25 mouse cellular contexts compared by ENCODE assay signal in the genomic region with DNA sequence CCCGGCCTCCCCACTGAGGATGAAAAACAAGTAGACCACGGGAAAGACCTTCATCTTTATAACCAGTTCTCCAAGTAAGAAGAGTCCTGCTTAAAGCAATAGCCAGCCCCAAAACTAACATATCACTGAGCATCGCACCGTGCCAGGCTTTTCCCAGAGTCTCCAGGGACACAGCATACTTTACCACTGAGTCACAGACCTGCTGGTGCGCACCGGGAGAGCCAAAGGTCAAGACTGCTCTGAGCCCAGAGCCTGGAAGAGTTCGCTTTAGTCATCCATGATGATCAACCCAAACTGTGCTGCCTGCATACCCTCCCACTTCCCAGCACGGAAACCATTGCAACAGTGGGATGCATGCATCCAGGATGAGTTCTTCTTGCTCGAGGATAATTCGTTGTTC. TPM values are rescaled to one million over a fixed set of nuclear protein-coding genes. Genes with fewer than 3 reads are reported as not detected.
"Had no signal": no experiment of that assay in that cellular context is flagged by ENCODE, and none has a peak within 500 bp of the region (broad histone marks: within the 10 kb centered on the region; RNA-seq: fewer than 3 reads in every experiment).

No protein-coding gene starts in this region.

- H3K9me3 ChIP-seq: limb, embryonic 13.5 days; liver, embryonic 15.5 days; neural tube, embryonic 12.5 days had no signal

- H3K36me3 ChIP-seq: limb, embryonic 13.5 days; liver, embryonic 15.5 days; neural tube, embryonic 12.5 days had no signal

- H3K9ac ChIP-seq: limb, embryonic 13.5 days; liver, embryonic 15.5 days; neural tube, embryonic 12.5 days had no signal

- ATAC-seq: lung, postnatal 0 days had no signal

- H3K4me1 ChIP-seq: limb, embryonic 13.5 days; liver, embryonic 15.5 days; neural tube, embryonic 12.5 days had no signal

- H3K4me3 ChIP-seq: layer of hippocampus, adult 2 months; limb, embryonic 13.5 days; liver, embryonic 15.5 days; neural tube, embryonic 12.5 days had no signal

- DNase-seq: kidney, adult 9 months; kidney, postnatal 10 days; kidney, postnatal 4 days; lung, adult 2 months; lung, postnatal 36 days; midbrain, embryonic 14.5 days; retina, postnatal 1 day; right cerebral cortex, postnatal 4 days; spleen, adult 18-20 months; thymus, adult 2 months; thymus, postnatal 25 days had no signal

- H3K27me3 ChIP-seq: limb, embryonic 13.5 days; liver, embryonic 15.5 days; neural tube, embryonic 12.5 days had no signal

- H3K27ac ChIP-seq: layer of hippocampus, adult 2 months; limb, embryonic 13.5 days; liver, embryonic 15.5 days; neural tube, embryonic 12.5 days had no signal

- H3K4me2 ChIP-seq: limb, embryonic 13.5 days; liver, embryonic 11.5 days; liver, embryonic 15.5 days; neural tube, embryonic 12.5 days had no signal

RNA-seq across cellular contexts. Expression of a gene that starts 12.3 kb away (rescaled TPM):
- total RNA-seq: megakaryocyte progenitor cell, adult 5-6 weeks; monocyte, adult 5-6 weeks had no signal

RNA-seq across cellular contexts. Expression of a gene that starts 37.6 kb away (rescaled TPM):
- total RNA-seq: layer of hippocampus, adult 2 months; layer of hippocampus, postnatal 25 days; left cerebral cortex, postnatal 36 days; neutrophil, adult 5-6 weeks had no signal
- polyA plus RNA-seq: limb, embryonic 13.5 days; liver, embryonic 11.5 days; liver, embryonic 15.5 days; lung, adult 2 months; lung, postnatal 0 days; midbrain, embryonic 14.5 days; neural tube, embryonic 12.5 days; stomach, embryonic 14.5 days; testis, adult 2 months; thymus, adult 2 months; urinary bladder, adult 2 months had no signal
